In the genomic region with DNA sequence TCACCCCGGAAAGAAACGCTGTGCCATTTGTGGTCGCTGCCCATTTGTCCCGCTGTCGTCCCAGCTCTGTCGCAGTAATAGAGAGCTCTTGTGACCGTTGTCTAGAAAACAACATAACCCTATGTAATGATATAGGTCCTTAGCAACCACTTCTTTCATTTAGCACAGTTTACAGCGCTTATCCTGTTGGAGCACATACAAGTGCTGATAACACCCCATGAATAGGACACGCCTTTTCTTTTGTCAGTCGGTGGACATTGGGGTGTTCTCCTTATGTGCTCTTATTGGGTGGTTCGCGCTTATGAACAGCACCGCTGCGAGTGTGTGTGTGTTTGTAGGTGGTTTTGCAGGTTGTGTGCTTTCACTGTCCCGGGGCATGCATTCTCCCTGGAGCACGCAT, we compare ENCODE assay signal across 24 mouse cellular contexts. TPM values are rescaled to one million over a fixed set of nuclear protein-coding genes. Genes with fewer than 3 reads are reported as not detected.
DNase-seq lines count a peak whose midpoint lies in the region; ATAC-seq and TF ChIP-seq lines count a peak whose summit lies in the region.
"Had no signal": no experiment of that assay in that cellular context is flagged by ENCODE, and none has a peak within 500 bp of the region (broad histone marks: within the 10 kb centered on the region; RNA-seq: fewer than 3 reads in every experiment).

No protein-coding gene starts in this region.

- no peaks in the 10 kb centered on the region for H3K9me3 ChIP-seq in MEL (replicated peaks; ENCODE audit: insufficient read depth, low read length)
- H3K9me3 ChIP-seq in liver, embryonic 13.5 days (replicated peaks): no peaks in the 10 kb centered on the region
- no peaks in the 10 kb centered on the region for H3K9me3 ChIP-seq in midbrain, embryonic 15.5 days
- H3K9me3 ChIP-seq: forebrain, embryonic 12.5 days; heart, embryonic 15.5 days; hindbrain, embryonic 10.5 days; lung, embryonic 15.5 days; midbrain, embryonic 12.5 days had no signal

- peaks cover 14 to 25% of the 10 kb centered on the region in 2 experiments for H3K4me1 ChIP-seq in MEL (ENCODE audit: control insufficient read depth in 1 of 2, insufficient read depth in 2 of 2, low read length in 2 of 2)
- H3K4me1 ChIP-seq in bone marrow, adult 2 months (ENCODE audit: control insufficient read depth, insufficient read depth, low read length): peaks cover 3% of the 10 kb centered on the region; the same call in 1 of the 2 replicates
- H3K4me1 ChIP-seq in liver, embryonic 13.5 days (replicated peaks): peaks cover 45% of the 10 kb centered on the region
- no peaks in the 10 kb centered on the region for H3K4me1 ChIP-seq in midbrain, embryonic 15.5 days
- H3K4me1 ChIP-seq: forebrain, embryonic 12.5 days; hindbrain, embryonic 10.5 days; lung, embryonic 15.5 days; midbrain, embryonic 12.5 days had no signal

- no peak overlapping the region for H3K9ac ChIP-seq in MEL (ENCODE audit: control insufficient read depth, low read depth, low read length, poor library complexity, severe bottlenecking)
- no peak overlapping the region for H3K9ac ChIP-seq in liver, embryonic 13.5 days
- H3K9ac ChIP-seq in midbrain, embryonic 15.5 days: no peak overlapping the region
- H3K9ac ChIP-seq: forebrain, embryonic 12.5 days; heart, embryonic 15.5 days; lung, embryonic 15.5 days; midbrain, embryonic 12.5 days had no signal

- peaks cover 2 to 28% of the 10 kb centered on the region in 2 experiments for H3K36me3 ChIP-seq in MEL (ENCODE audit: control insufficient read depth in 1 of 2, insufficient read depth in 2 of 2, low read length in 2 of 2)
- peaks cover 86% of the 10 kb centered on the region for H3K36me3 ChIP-seq in liver, embryonic 13.5 days
- H3K36me3 ChIP-seq in midbrain, embryonic 15.5 days (replicated peaks): peaks cover 6% of the 10 kb centered on the region; the same call in 1 of the 2 replicates

- no peak for TF ChIP-seq POLR2A in MEL (IDR thresholded peaks at IDR 0.05; ENCODE audit: control insufficient read depth in 1 of 2, insufficient read depth in 1 of 2, low read depth in 1 of 2, low read length in 2 of 2, poor library complexity in 1 of 2)
- TF ChIP-seq POLR2A in bone marrow, adult 2 months (IDR thresholded peaks at IDR 0.05; ENCODE audit: borderline replicate concordance, control insufficient read depth, low read depth, low read length): no peak

- H3K27me3 ChIP-seq in MEL (ENCODE audit: control insufficient read depth in 1 of 2, insufficient read depth in 2 of 2, low read length in 2 of 2): no peaks in the 10 kb centered on the region
- H3K27me3 ChIP-seq in liver, embryonic 13.5 days: no peaks in the 10 kb centered on the region
- H3K27me3 ChIP-seq in midbrain, embryonic 15.5 days (replicated peaks): no peaks in the 10 kb centered on the region
- H3K27me3 ChIP-seq: forebrain, embryonic 12.5 days; heart, embryonic 15.5 days; lung, embryonic 15.5 days; midbrain, embryonic 12.5 days had no signal

- H3K27ac ChIP-seq in MEL (ENCODE audit: control insufficient read depth, low read depth, low read length): no peak overlapping the region
- 0 out of 2 replicates have a peak overlapping the region, but pooled peaks have one; percentile 41 for H3K27ac ChIP-seq in bone marrow, adult 2 months (ENCODE audit: control insufficient read depth, insufficient read depth, low read depth, low read length, poor library complexity)
- no peak overlapping the region for H3K27ac ChIP-seq in liver, embryonic 13.5 days
- no peak overlapping the region for H3K27ac ChIP-seq in midbrain, embryonic 15.5 days
- H3K27ac ChIP-seq: forebrain, embryonic 12.5 days; heart, adult 2 months; heart, embryonic 15.5 days; hindbrain, embryonic 10.5 days; hindbrain, postnatal 0 days; lung, embryonic 15.5 days; midbrain, embryonic 12.5 days had no signal

- no peak for TF ChIP-seq RAD21 in MEL (IDR thresholded peaks at IDR 0.05; ENCODE audit: low read depth, low read length)

- no peaks in the 10 kb centered on the region for H3K79me2 ChIP-seq in MEL (ENCODE audit: control insufficient read depth, insufficient read depth, low read length, poor library complexity)

- H3K4me3 ChIP-seq in MEL (ENCODE audit: control insufficient read depth in 1 of 2, insufficient read depth in 1 of 2, low read depth in 2 of 2, low read length in 2 of 2): no peak overlapping the region
- no peak overlapping the region for H3K4me3 ChIP-seq in bone marrow, adult 2 months (replicated peaks; ENCODE audit: control insufficient read depth, low read depth, low read length)
- no peak overlapping the region for H3K4me3 ChIP-seq in liver, embryonic 13.5 days (replicated peaks)
- no peak overlapping the region for H3K4me3 ChIP-seq in midbrain, embryonic 15.5 days
- H3K4me3 ChIP-seq: forebrain, embryonic 12.5 days; heart, adult 2 months; heart, embryonic 15.5 days; hindbrain, embryonic 10.5 days; lung, embryonic 15.5 days; midbrain, embryonic 12.5 days had no signal

- TF ChIP-seq EP300 in MEL (IDR thresholded peaks at IDR 0.05; ENCODE audit: low read depth in 1 of 2, low read length in 2 of 2): peak in 1 of 2 experiments; percentile 20; a peak in 1 of 4 replicates

- no peak overlapping the region for H3K4me2 ChIP-seq in liver, embryonic 13.5 days
- no peak overlapping the region for H3K4me2 ChIP-seq in midbrain, embryonic 15.5 days
- H3K4me2 ChIP-seq: forebrain, embryonic 12.5 days; heart, embryonic 15.5 days; lung, embryonic 15.5 days; midbrain, embryonic 12.5 days had no signal

- WGBS in bone marrow, adult 2 months: 62% methylated on average over 16 of the region's 16 CpGs
- WGBS in liver, embryonic 13.5 days (ENCODE audit: insufficient replicate concordance): 63% methylated on average over 16 of the region's 16 CpGs
- WGBS in midbrain, embryonic 15.5 days: 95% methylated on average over 16 of the region's 16 CpGs

- no peak for TF ChIP-seq CTCF in MEL (IDR thresholded peaks at IDR 0.05 in 2 of 3, conservative IDR thresholded peaks at IDR 0.05 in 1 of 3; ENCODE audit: control insufficient read depth in 1 of 3, insufficient read depth in 1 of 3, low read depth in 2 of 3, low read length in 3 of 3, poor library complexity in 1 of 3, severe bottlenecking in 1 of 3)
- no peak for TF ChIP-seq CTCF in bone marrow, adult 2 months (IDR thresholded peaks at IDR 0.05; ENCODE audit: control insufficient read depth, insufficient read depth, low read length)

- peak; percentile 36 for DNase-seq in MEL (ENCODE audit: low read depth, low spot score)
- no peak for DNase-seq in liver, embryonic 13.5 days
- no peak for DNase-seq in retina, embryonic 14.5 days (ENCODE audit: low spot score)
- no peak for DNase-seq in layer of hippocampus, adult 9-10 months (ENCODE audit: low spot score)
- DNase-seq: adrenal gland, postnatal 14 days; cerebellum, adult 11 months; cerebellum, adult 9-11 months; gastrocnemius, postnatal 25 days; heart, adult 2 months; kidney, adult 9 months; kidney, postnatal 25 days; lung, postnatal 4 days; thymus, adult 2 months; thymus, postnatal 4 days had no signal

- ATAC-seq in liver, embryonic 13.5 days (ENCODE audit: low read depth): peak; percentile 70
- peak; percentile 88 for ATAC-seq in megakaryocyte-erythroid progenitor cell, adult 5-6 weeks (replicated peaks; ENCODE audit: low FRiP score, low TSS enrichment, poor library complexity, severe bottlenecking)
- ATAC-seq in midbrain, embryonic 15.5 days (replicated peaks): no peak
- ATAC-seq: hindbrain, postnatal 0 days; intestine, embryonic 16.5 days had no signal

TF ChIP-seq in MEL, 35 proteins besides CTCF, POLR2A, EP300 and RAD21:
- TF ChIP-seq GATA1 (IDR thresholded peaks at IDR 0.05; ENCODE audit: low read depth, low read length) (peak; percentile 48; the same call in 1 of the 2 replicates), TBP (IDR thresholded peaks at IDR 0.05; ENCODE audit: low read depth, low read length) (no peak), SIN3A (IDR thresholded peaks at IDR 0.05; ENCODE audit: low read length) (0 out of 2 replicates have a peak, but pooled peaks have one; percentile 20), MAFK (IDR thresholded peaks at IDR 0.05; ENCODE audit: borderline replicate concordance, low read depth, low read length) (no peak)

RNA-seq across cellular contexts. Expression of gene Rcl1, which starts 39.8 kb away (rescaled TPM):
- 75.1 and 86.4 TPM in 2 replicates for total RNA-seq in MEL (2012; rRNA removed)
- 100 to 1,000 TPM in 1 of 2 experiments, not detected in 1; 122 TPM for polyA plus RNA-seq in MEL (2012; ENCODE audit: insufficient read depth in 1 of 2, insufficient read length in 2 of 2, low read depth in 1 of 2, low replicate concordance in 2 of 2, missing spikeins in 1 of 2)
- 18.2 and 19.0 TPM in 2 replicates for polyA plus RNA-seq in bone marrow, adult 2 months (2011; ENCODE audit: insufficient read depth, insufficient read length, low replicate concordance, missing spikeins)
- polyA plus RNA-seq in liver, embryonic 13.5 days (2015; fragmentation: Nextera tagmentation; extraction: Ambion mirVana): 73.8 and 82.4 TPM in 2 replicates
- 51.2 and 73.7 TPM in 2 replicates for total RNA-seq in megakaryocyte-erythroid progenitor cell, adult 5-6 weeks (2014; fragmentation: Nextera tagmentation)
- total RNA-seq in megakaryocyte-erythroid progenitor cell, adult 5-6 weeks (2017): 99.9 and 100 TPM in 2 replicates
- polyA plus RNA-seq in midbrain, embryonic 15.5 days (2015; fragmentation: Nextera tagmentation; extraction: Ambion mirVana): 32.8 and 36.3 TPM in 2 replicates
